Mouse (Mus musculus) liver, embryonic 14.5 days (tissue): ENCODE results near the gene Mtus2.

Source experiments
- CTCF ChIP-seq: IDR thresholded peaks from 2 replicates; pipeline ENCODE4 v1.5.1; 2016; ENCODE audit warnings: antibody characterized with exemption, low read depth, control low read depth
- EP300 ChIP-seq: IDR thresholded peaks from 2 replicates; pipeline ENCODE4 v1.6.1; 2016; ENCODE audit warnings: antibody characterized with exemption, low read depth

- no peak for TF ChIP-seq CTCF
- no peak for TF ChIP-seq EP300
Observed at GRCm38 (mm10) chr5:147924621-147925020, 32.5 kb upstream of the Mtus2 start.
